Mouse (Mus musculus) embryonic fibroblast, embryonic 13.5 days (primary cell): ENCODE measurements at regions not wholly inside any gene's neighbourhood (a gene's known extent, or its start where the extent isn't known, plus 50 kb on each side); places are given as distances from the start of the nearest gene placed in this dataset.

ENCODE experiments used
- H3K27ac ChIP-seq: 2 replicates; pipeline ENCODE4 v1.5.1; 2012; ENCODE audit warnings: low read length, control low read depth, inconsistent platforms; ENCODE audit not compliant: insufficient read depth
- H3K4me1 ChIP-seq: 2 replicates; pipeline ENCODE4 v1.6.1; 2011; ENCODE audit warnings: low read length; ENCODE audit not compliant: control insufficient read depth, insufficient read depth
- H3K4me3 ChIP-seq: 2 replicates; pipeline ENCODE4 v1.5.1; 2011; ENCODE audit warnings: mild to moderate bottlenecking, control low read depth, low read length; ENCODE audit not compliant: insufficient read depth
- CTCF ChIP-seq: IDR thresholded peaks from 2 replicates; pipeline ENCODE4 v1.5.1; 2011; ENCODE audit warnings: mild to moderate bottlenecking, control low read depth, low read length, moderate library complexity, borderline replicate concordance; ENCODE audit not compliant: insufficient read depth
- POLR2A ChIP-seq: IDR thresholded peaks from 2 replicates; pipeline ENCODE4 v1.6.1; 2011; ENCODE audit warnings: low read depth, mild to moderate bottlenecking, control low read depth, low read length, moderate library complexity

- Histone ChIP-seq H3K4me3 (no peak overlapping the region), H3K27ac (no peak overlapping the region), H3K4me1 (no peaks in the 10 kb centered on the region)
- TF ChIP-seq POLR2A (no peak), CTCF (no peak)
Measured at GRCm38 (mm10) chr13:71121484-71121883, 279.9 kb upstream of the Adamts16 start.

GRCm38 (mm10) chr13:71108175-71108574 lies 266.6 kb upstream of the Adamts16 start:
- TF ChIP-seq POLR2A (no peak), CTCF (no peak)
- Histone ChIP-seq H3K27ac (no peak overlapping the region), H3K4me3 (no peak overlapping the region), H3K4me1 (peaks cover 9% of the 10 kb centered on the region)

DNA sequence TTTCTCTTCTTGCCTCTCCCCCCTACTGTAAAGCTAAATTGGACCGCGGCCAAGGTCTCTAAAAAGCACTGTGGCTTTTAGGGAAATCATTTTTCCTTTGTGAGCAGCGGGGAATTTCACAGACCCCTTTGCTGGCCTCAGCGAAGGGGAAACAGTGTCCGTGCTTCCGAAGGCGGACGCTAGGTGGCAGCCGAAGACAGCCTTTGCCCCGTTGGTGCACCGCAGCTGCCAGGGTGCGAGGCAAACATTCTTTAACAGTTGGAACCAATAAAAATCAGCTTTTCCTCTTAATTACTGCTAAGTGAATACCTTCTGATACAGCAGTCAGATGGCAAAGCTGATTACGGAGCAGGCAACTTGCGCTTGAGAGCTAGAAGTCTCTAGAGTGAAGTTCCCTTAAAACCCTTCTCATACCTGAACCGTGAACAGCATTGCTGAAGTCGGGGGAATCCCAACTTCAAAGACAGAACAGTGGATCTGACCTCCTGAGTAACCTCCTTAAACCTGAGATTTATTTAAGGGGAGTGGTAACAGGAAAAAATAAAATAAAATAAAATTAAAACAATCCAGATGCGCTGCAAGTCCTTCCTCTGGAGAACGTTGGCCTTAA lies 263.7 kb upstream of the Adamts16 start:
- TF ChIP-seq CTCF (peak; percentile 98), POLR2A (no peak)
- peak overlapping the region; percentile 28 for H3K4me3 ChIP-seq
- no peak overlapping the region for H3K27ac ChIP-seq
- peaks cover 3% of the 10 kb centered on the region for H3K4me1 ChIP-seq

DNA sequence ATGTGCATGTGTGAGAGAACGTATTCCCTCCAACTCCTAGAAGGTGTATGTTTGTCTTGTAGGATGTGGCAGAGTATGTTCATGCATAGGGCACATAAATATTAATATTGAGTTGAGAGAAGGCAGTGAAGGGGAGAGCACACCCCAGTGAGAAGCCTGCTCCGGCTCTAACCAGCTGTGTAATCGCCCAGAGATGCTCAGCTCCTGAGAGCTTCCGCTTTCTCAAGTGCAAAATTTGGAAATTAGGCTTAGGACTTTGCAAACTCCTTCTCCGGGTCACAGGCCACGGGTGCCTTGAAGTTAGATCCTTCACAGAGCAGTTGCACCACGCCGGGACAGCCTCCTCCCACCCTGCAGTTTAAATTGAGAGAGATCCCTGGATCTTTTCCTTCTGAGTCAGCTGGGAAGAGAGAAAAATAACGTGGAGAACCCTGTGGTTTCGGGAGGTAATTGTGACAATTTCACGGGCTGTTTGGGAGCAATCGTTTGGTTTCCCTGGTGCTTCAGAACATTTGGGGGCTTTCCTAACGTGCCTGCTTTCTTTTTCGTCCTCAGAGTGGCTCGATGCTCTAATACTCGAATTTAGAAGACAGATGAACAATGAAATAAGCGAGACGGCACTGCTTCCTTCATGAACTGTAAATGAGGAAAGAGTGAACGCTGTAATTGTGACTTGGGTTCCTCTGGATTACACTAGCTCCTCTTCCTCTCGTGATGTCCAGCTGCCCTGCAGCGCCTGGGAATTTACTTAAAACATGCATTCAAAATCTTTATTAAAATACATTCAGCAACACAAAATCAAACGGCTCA lies 263.0 kb upstream of the Adamts16 start:
- H3K4me3 ChIP-seq = peak overlapping the region; percentile 28
- peaks cover 3% of the 10 kb centered on the region for H3K4me1 ChIP-seq
- no peak overlapping the region for H3K27ac ChIP-seq
- TF ChIP-seq POLR2A = no peak
- TF ChIP-seq CTCF = no peak

- Histone ChIP-seq H3K4me1 (no peaks in the 10 kb centered on the region), H3K4me3 (no peak overlapping the region), H3K27ac (no peak overlapping the region)
- TF ChIP-seq POLR2A (no peak), CTCF (no peak)
Measured at GRCm38 (mm10) chr13:71084301-71084700, 242.7 kb upstream of the Adamts16 start.

DNA sequence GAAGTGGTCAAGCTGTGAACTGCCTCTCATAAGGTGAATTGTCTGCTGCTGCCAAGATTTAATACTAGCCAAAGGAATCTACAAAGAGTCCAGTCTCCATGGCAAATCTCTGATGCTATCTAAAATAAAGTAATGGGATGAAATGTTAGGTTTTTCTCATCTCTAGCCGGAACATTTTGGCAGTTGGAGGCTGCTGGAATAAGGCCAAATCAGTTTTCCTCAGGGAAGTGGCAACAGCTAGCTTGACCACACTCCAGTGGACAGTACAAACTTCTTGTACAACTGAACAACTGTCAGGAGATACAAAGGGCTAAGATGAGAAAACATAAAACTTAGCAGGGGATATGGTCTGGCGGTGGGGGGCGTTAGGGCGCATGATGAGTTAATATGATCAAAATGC lies 234.3 kb upstream of the Adamts16 start:
- H3K27ac ChIP-seq = no peak overlapping the region
- no peak overlapping the region for H3K4me3 ChIP-seq
- no peak for TF ChIP-seq POLR2A
- H3K4me1 ChIP-seq = no peaks in the 10 kb centered on the region; the same call in 1 of the 2 replicates

DNA sequence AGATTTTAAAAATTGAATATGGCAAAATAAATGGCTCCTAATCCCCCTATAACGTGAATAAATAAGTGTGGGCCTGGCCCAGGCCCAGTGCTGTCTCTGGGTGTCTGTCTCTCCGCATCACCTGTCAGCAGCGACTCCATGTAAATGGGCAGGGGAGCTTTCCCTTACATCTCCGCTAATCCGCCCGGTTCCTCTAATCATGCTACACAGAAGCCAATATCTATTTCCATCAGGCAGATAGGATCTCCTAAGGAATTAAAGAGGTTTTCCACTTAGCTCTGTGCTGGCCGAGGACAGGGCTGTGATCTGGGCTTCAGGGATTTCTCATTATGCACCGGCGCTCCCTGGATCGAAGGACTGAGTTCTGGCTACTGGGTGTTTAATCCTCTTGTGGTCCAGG lies 232.4 kb upstream of the Adamts16 start:
- no peak overlapping the region for H3K4me3 ChIP-seq
- H3K4me1 ChIP-seq = no peaks in the 10 kb centered on the region; the same call in 1 of the 2 replicates
- no peak overlapping the region for H3K27ac ChIP-seq
- no peak for TF ChIP-seq POLR2A
- no peak for TF ChIP-seq CTCF

DNA sequence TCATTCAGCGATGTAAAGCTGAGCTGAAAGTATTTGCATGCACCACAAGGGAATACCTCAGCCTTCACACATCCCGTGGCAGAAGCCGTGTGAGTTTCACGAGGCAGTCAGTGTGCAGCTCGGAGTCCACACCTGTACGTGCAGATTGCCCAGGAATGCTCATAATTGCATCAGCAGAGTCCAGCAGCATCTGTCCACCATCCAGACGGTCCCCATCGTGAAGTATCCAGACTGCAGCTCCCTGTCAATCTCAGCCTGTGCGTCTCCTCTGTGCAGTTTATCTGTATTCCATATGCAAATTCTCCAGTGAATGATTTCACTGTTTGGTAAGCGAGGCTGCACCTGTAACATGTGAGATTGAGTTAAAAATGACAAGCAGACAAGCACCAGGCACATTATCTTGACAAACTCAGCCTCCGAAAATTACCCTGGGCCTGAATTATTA lies 227.2 kb upstream of the Adamts16 start:
- H3K4me3 ChIP-seq = no peak overlapping the region
- peaks cover 7% of the 10 kb centered on the region; the same call in 1 of the 2 replicates for H3K4me1 ChIP-seq
- TF ChIP-seq CTCF = no peak
- no peak for TF ChIP-seq POLR2A
- no peak overlapping the region for H3K27ac ChIP-seq

DNA sequence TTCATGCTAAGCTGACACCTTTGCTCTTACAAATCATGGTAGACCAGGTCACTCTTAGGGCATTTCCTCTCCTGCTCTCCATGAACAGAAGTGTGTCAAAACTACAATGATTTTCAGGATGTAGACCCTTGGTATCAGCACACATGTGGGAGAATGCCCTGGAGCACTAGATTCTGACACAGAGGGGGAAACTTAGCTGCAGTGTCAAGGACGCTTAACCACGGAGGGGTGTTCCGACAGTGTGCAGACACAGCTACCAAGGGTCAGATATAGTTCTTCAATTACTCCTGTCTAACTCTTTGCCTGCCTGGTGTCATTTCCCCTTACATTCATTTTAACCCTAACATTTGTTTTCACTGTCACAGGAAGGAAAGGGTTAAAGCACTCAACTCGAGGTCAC lies 226.4 kb upstream of the Adamts16 start:
- Histone ChIP-seq H3K27ac (no peak overlapping the region), H3K4me3 (no peak overlapping the region), H3K4me1 (peaks cover 7% of the 10 kb centered on the region; the same call in 1 of the 2 replicates)
- TF ChIP-seq POLR2A = no peak
- no peak for TF ChIP-seq CTCF

- H3K4me3 ChIP-seq = no peak overlapping the region
- TF ChIP-seq POLR2A = no peak
- TF ChIP-seq CTCF = no peak
Measured at GRCm38 (mm10) chr13:71065568-71065967, 224.0 kb upstream of the Adamts16 start.

More at GRCm38 (mm10) chr13:71065568-71065967, 224.0 kb upstream of the Adamts16 start:
- Histone ChIP-seq H3K27ac (0 out of 2 replicates have a peak overlapping the region, but pooled peaks have one; percentile 26), H3K4me1 (peaks cover 7% of the 10 kb centered on the region; the same call in 1 of the 2 replicates)
